Mouse (Mus musculus): Measurements from ENCODE around the gene Rsad1.

Rsad1 gene

GRCm38 (mm10) chr11:94491035-94491748, 57.9 kb downstream of the Rsad1 start:
- no peak for DNase-seq (ENCODE audit: low spot score)

Data from lung, postnatal 25 days (tissue).